Mouse (Mus musculus) testis, adult 2 months (tissue): Measurements from ENCODE around the gene Birc7.
A peak's percentile ranks its signal among the peaks of the same experiment; 100 is the strongest.

ENCODE experiments used
- CTCF ChIP-seq: fragments of 200-500 bp; IDR thresholded peaks from 2 replicates; pipeline ENCODE4 v1.5.1; 2012; ENCODE audit warnings: low read depth, mild to moderate bottlenecking, inconsistent platforms, low read length, moderate library complexity; ENCODE audit not compliant: control insufficient read depth, insufficient read depth, insufficient replicate concordance
- POLR2A ChIP-seq: fragments of 200-500 bp; IDR thresholded peaks from 2 replicates; pipeline ENCODE4 v1.6.1; 2012; ENCODE audit warnings: low read depth, mild to moderate bottlenecking, inconsistent platforms, low read length, moderate library complexity; ENCODE audit not compliant: control insufficient read depth

- TF ChIP-seq POLR2A (peak; percentile 30; the same call in 1 of the 2 replicates), CTCF (no peak)
Observed at GRCm38 (mm10) chr2:180892841-180893521, 35.8 kb upstream of the Birc7 start.
